Mouse (Mus musculus) MEL (cell line): ENCODE measurements at regions not wholly inside any gene's neighbourhood (a gene's known extent, or its start where the extent isn't known, plus 50 kb on each side); places are given as distances from the start of the nearest gene placed in this dataset.

Experiments used
- DNase-seq: peaks from one replicate; pipeline ENCODE4 v3.0.0; 2011; ENCODE audit warnings: low read depth, low spot score
- H3K27ac ChIP-seq: 2 replicates; pipeline ENCODE4 v1.5.1; 2012; ENCODE audit warnings: low read depth, mild to moderate bottlenecking, control low read depth, low read length, moderate library complexity; ENCODE audit not compliant: control insufficient read depth
- H3K27me3 ChIP-seq, 2 experiments: fragments of 150-350 bp in 1 of 2; sonication (generic) in 1 of 2; 2 replicates each; pipeline ENCODE4 v1.6.1; 2012; ENCODE audit warnings: low read length in 2 of 2, mild to moderate bottlenecking in 2 of 2, improper control_type of control experiment in 1 of 2, moderate library complexity in 1 of 2; ENCODE audit not compliant: insufficient read depth in 2 of 2, control insufficient read depth in 1 of 2
- H3K36me3 ChIP-seq, 2 experiments: 2 replicates each; pipeline ENCODE4 v1.6.1; 2012 to 2014; ENCODE audit warnings: low read length in 2 of 2, improper control_type of control experiment in 1 of 2, inconsistent platforms in 1 of 2, mild to moderate bottlenecking in 1 of 2; ENCODE audit not compliant: insufficient read depth in 2 of 2, control insufficient read depth in 1 of 2
- H3K4me1 ChIP-seq, 2 experiments: fragments of 150-350 bp in 1 of 2; sonication (generic) in 1 of 2; 2 replicates each; pipeline ENCODE4 v1.6.1; 2012; ENCODE audit warnings: low read length in 2 of 2, improper control_type of control experiment in 1 of 2, mild to moderate bottlenecking in 1 of 2; ENCODE audit not compliant: insufficient read depth in 2 of 2, control insufficient read depth in 1 of 2
- H3K4me3 ChIP-seq, 2 experiments: fragments of 150-350 bp in 1 of 2; sonication (generic) in 1 of 2; 2 replicates each; pipeline ENCODE4 v1.5.1; 2012; ENCODE audit warnings: low read depth in 2 of 2, low read length in 2 of 2, mild to moderate bottlenecking in 2 of 2, moderate library complexity in 2 of 2, control low read depth in 1 of 2, improper control_type of control experiment in 1 of 2; ENCODE audit not compliant: control insufficient read depth in 1 of 2, insufficient read depth in 1 of 2
- H3K79me2 ChIP-seq: 2 replicates; pipeline ENCODE4 v1.6.1; 2012; ENCODE audit warnings: mild to moderate bottlenecking, low read length, moderate library complexity; ENCODE audit not compliant: control insufficient read depth, poor library complexity, insufficient read depth
- H3K9ac ChIP-seq: 2 replicates; pipeline ENCODE4 v1.6.1; 2012; ENCODE audit warnings: low read depth, mild to moderate bottlenecking, control low read depth, low read length, moderate library complexity; ENCODE audit not compliant: control insufficient read depth, poor library complexity, severe bottlenecking
- H3K9me3 ChIP-seq: fragments of 150-350 bp; sonication (generic); replicated peaks from 2 replicates; pipeline ENCODE4 v1.6.1; 2012; ENCODE audit warnings: mild to moderate bottlenecking, low read length, improper control_type of control experiment, moderate library complexity; ENCODE audit not compliant: insufficient read depth
- E2F4 ChIP-seq: IDR thresholded peaks from 2 replicates; pipeline ENCODE4 v1.6.1; 2011; ENCODE audit warnings: low read depth, low read length, improper control_type of control experiment, borderline replicate concordance
- ELF1 ChIP-seq: IDR thresholded peaks from 2 replicates; pipeline ENCODE4 v1.6.1; 2014; ENCODE audit warnings: low read depth, mild to moderate bottlenecking, inconsistent platforms, low read length, improper control_type of control experiment, moderate library complexity
- EP300 ChIP-seq, 2 experiments: IDR thresholded peaks; 2 replicates each; pipeline ENCODE4 v1.6.1; 2011; ENCODE audit warnings: improper control_type of control experiment in 2 of 2, low read length in 2 of 2, low read depth in 1 of 2, mild to moderate bottlenecking in 1 of 2
- ETS1 ChIP-seq: IDR thresholded peaks from 2 replicates; pipeline ENCODE4 v1.6.1; 2012; ENCODE audit warnings: low read depth, mild to moderate bottlenecking, inconsistent platforms, low read length, improper control_type of control experiment, moderate library complexity
- GABPA ChIP-seq: IDR thresholded peaks from 2 replicates; pipeline ENCODE4 v1.6.1; 2012; ENCODE audit warnings: low read depth, mild to moderate bottlenecking, inconsistent platforms, low read length, improper control_type of control experiment, moderate library complexity
- GATA1 ChIP-seq: IDR thresholded peaks from 2 replicates; pipeline ENCODE4 v1.6.1; 2011; ENCODE audit warnings: low read depth, low read length, improper control_type of control experiment
- HCFC1 ChIP-seq: IDR thresholded peaks from 2 replicates; pipeline ENCODE4 v1.6.1; 2012; ENCODE audit warnings: low read depth, mild to moderate bottlenecking, inconsistent platforms, low read length, improper control_type of control experiment, moderate library complexity
- JUND ChIP-seq: IDR thresholded peaks from 2 replicates; pipeline ENCODE4 v1.6.1; 2011; ENCODE audit warnings: low read depth, mild to moderate bottlenecking, improper control_type of control experiment, low read length
- MAFK ChIP-seq: IDR thresholded peaks from 2 replicates; pipeline ENCODE4 v1.6.1; 2011; ENCODE audit warnings: low read depth, mild to moderate bottlenecking, low read length, improper control_type of control experiment, borderline replicate concordance
- MAX ChIP-seq: IDR thresholded peaks from 2 replicates; pipeline ENCODE4 v1.6.1; 2011; ENCODE audit warnings: low read length, improper control_type of control experiment
- MEF2A ChIP-seq: IDR thresholded peaks from 2 replicates; pipeline ENCODE4 v1.6.1; 2014; ENCODE audit warnings: low read depth, mild to moderate bottlenecking, inconsistent platforms, low read length, improper control_type of control experiment; ENCODE audit not compliant: poor library complexity, insufficient replicate concordance, severe bottlenecking; ENCODE audit errors: extremely low read depth
- MXI1 ChIP-seq: IDR thresholded peaks from 2 replicates; pipeline ENCODE4 v1.6.1; 2011; ENCODE audit warnings: mild to moderate bottlenecking, low read depth, low read length, improper control_type of control experiment
- MYC ChIP-seq: IDR thresholded peaks from 2 replicates; pipeline ENCODE4 v1.6.1; 2011; ENCODE audit warnings: low read depth, mild to moderate bottlenecking, low read length, improper control_type of control experiment, moderate library complexity
- NELFE ChIP-seq: IDR thresholded peaks from 2 replicates; pipeline ENCODE4 v1.6.1; 2011; ENCODE audit warnings: low read depth, low read length, improper control_type of control experiment
- POLR2AphosphoS5 ChIP-seq: IDR thresholded peaks from 2 replicates; pipeline ENCODE4 v1.6.1; 2012; ENCODE audit warnings: low read depth, borderline replicate concordance, mild to moderate bottlenecking, inconsistent platforms, low read length, moderate library complexity, mixed read lengths
- RAD21 ChIP-seq: IDR thresholded peaks from 2 replicates; pipeline ENCODE4 v1.6.1; 2011; ENCODE audit warnings: mild to moderate bottlenecking, low read depth, low read length, improper control_type of control experiment
- RCOR1 ChIP-seq: IDR thresholded peaks from 2 replicates; pipeline ENCODE4 v1.6.1; 2012; ENCODE audit warnings: low read depth, mild to moderate bottlenecking, inconsistent platforms, low read length, improper control_type of control experiment
- TBP ChIP-seq: IDR thresholded peaks from 2 replicates; pipeline ENCODE4 v1.8.0; 2011; ENCODE audit warnings: low read depth, low read length, improper control_type of control experiment
- TCF12 ChIP-seq: IDR thresholded peaks from 2 replicates; pipeline ENCODE4 v1.6.1; 2014; ENCODE audit warnings: low read depth, mild to moderate bottlenecking, inconsistent platforms, low read length, improper control_type of control experiment, moderate library complexity
- ZKSCAN1 ChIP-seq: IDR thresholded peaks from 2 replicates; pipeline ENCODE4 v1.6.1; 2012; ENCODE audit warnings: low read depth, mild to moderate bottlenecking, inconsistent platforms, low read length, improper control_type of control experiment, moderate library complexity

DNA sequence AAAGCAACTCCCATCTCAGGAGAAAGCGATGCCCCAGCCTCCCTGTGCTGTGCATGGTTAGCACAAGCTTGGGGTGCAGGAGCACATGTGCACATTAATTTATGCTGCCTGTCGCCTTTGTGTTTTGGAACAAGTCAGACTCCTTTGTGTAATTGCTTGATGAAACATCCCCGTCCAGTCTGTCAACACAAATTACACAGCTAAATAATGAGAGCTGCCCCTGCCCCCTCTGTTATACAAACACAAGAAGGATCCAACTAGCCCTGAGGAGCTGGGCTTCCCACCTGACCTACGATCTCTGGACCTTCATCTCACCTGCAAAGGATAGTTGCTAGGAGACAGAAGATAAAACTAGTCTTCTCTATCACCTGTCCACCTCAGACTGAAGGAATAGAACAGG is 251.4 kb downstream of the Gm9195 start:
- Histone ChIP-seq H3K9me3 (no peaks in the 10 kb centered on the region), H3K9ac (no peak overlapping the region), H3K79me2 (no peaks in the 10 kb centered on the region), H3K4me1 (no peaks in the 10 kb centered on the region), H3K4me3 (no peak overlapping the region), H3K27me3 (no peaks in the 10 kb centered on the region), H3K36me3 (no peaks in the 10 kb centered on the region), H3K27ac (no peak overlapping the region)
- DNase-seq = no peak
- no peak for TF ChIP-seq MYC
- no peak for TF ChIP-seq E2F4
- TF ChIP-seq HCFC1 = no peak
- TF ChIP-seq GABPA = no peak
- no peak for TF ChIP-seq POLR2AphosphoS5
- no peak for TF ChIP-seq MAX
- TF ChIP-seq ELF1 = no peak
- no peak for TF ChIP-seq RAD21
- TF ChIP-seq ETS1 = no peak
- TF ChIP-seq NELFE = no peak
- no peak for TF ChIP-seq TBP
- no peak for TF ChIP-seq EP300 (IDR thresholded peaks at IDR 0.05; ENCODE audit: low read depth in 1 of 2, low read length in 2 of 2)
- no peak for TF ChIP-seq TCF12
- TF ChIP-seq RCOR1 = no peak
- no peak for TF ChIP-seq MAFK
- TF ChIP-seq JUND = no peak
- no peak for TF ChIP-seq MEF2A
- TF ChIP-seq ZKSCAN1 = no peak
- TF ChIP-seq MXI1 = no peak

DNA sequence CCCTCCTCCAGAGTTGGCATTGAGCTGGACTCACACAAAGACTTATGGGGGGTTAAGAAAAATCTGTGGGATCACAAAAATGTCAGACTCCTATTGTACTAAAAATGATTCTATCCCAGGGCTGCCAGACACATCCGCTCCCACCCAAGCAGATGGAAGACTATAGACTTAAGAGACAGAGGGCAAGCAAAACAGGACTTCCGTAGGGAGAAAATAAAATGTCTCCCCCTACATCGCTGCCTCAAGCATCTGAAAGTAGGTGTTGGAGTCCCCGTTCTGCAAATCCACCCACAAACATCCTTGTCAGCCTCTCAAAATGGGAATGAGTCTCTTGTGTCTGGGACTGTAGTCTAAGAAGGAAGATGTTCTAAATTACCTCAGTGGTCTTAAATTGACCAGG is 253.3 kb downstream of the Gm9195 start:
- Histone ChIP-seq H3K9ac (no peak overlapping the region), H3K36me3 (no peaks in the 10 kb centered on the region), H3K9me3 (no peaks in the 10 kb centered on the region), H3K27me3 (no peaks in the 10 kb centered on the region), H3K4me3 (no peak overlapping the region), H3K79me2 (no peaks in the 10 kb centered on the region), H3K4me1 (no peaks in the 10 kb centered on the region), H3K27ac (no peak overlapping the region)
- DNase-seq = no peak
- no peak for TF ChIP-seq TBP
- no peak for TF ChIP-seq JUND
- no peak for TF ChIP-seq GATA1
- TF ChIP-seq, all 39 proteins: peak for 0
